ENCODE assay signal across 29 mouse cellular contexts in genomic region chr1:152075725-152076124, GRCm38 (mm10). TPM values are rescaled to one million over a fixed set of nuclear protein-coding genes. Genes with fewer than 3 reads are reported as not detected.
DNase-seq lines count a peak whose midpoint lies in the region; ATAC-seq and TF ChIP-seq lines count a peak whose summit lies in the region.
"Had no signal": no experiment of that assay in that cellular context is flagged by ENCODE, and none has a peak within 500 bp of the region (broad histone marks: within the 10 kb centered on the region; RNA-seq: fewer than 3 reads in every experiment).

No protein-coding gene starts in this region.

- peaks cover 14% of the 10 kb centered on the region for H3K4me1 ChIP-seq in forebrain, embryonic 15.5 days
- H3K4me1 ChIP-seq in forebrain, postnatal 0 days (ENCODE audit: insufficient read depth), result no peaks in the 10 kb centered on the region
- peaks cover 7% of the 10 kb centered on the region for H3K4me1 ChIP-seq in midbrain, embryonic 11.5 days (ENCODE audit: control insufficient read depth, insufficient read depth, low read length)
- no peaks in the 10 kb centered on the region for H3K4me1 ChIP-seq in midbrain, postnatal 0 days (ENCODE audit: insufficient read depth, low read length)
- H3K4me1 ChIP-seq in hindbrain, embryonic 13.5 days (replicated peaks), result peaks cover 67% of the 10 kb centered on the region
- peaks cover 24% of the 10 kb centered on the region for H3K4me1 ChIP-seq in midbrain, embryonic 15.5 days
- H3K4me1 ChIP-seq: limb, embryonic 10.5 days; limb, embryonic 15.5 days; liver, embryonic 13.5 days had no signal

- no peak overlapping the region for H3K4me2 ChIP-seq in forebrain, embryonic 15.5 days (replicated peaks)
- no peak overlapping the region for H3K4me2 ChIP-seq in forebrain, postnatal 0 days (ENCODE audit: low read depth)
- no peak overlapping the region for H3K4me2 ChIP-seq in midbrain, embryonic 11.5 days
- no peak overlapping the region for H3K4me2 ChIP-seq in midbrain, postnatal 0 days (ENCODE audit: low read depth, low read length, poor library complexity, severe bottlenecking)
- H3K4me2 ChIP-seq in hindbrain, embryonic 13.5 days, result no peak overlapping the region
- no peak overlapping the region for H3K4me2 ChIP-seq in midbrain, embryonic 15.5 days
- H3K4me2 ChIP-seq: heart, embryonic 13.5 days; limb, embryonic 15.5 days; liver, embryonic 13.5 days; neural tube, embryonic 13.5 days had no signal

- no peak overlapping the region for H3K27ac ChIP-seq in forebrain, embryonic 15.5 days (replicated peaks)
- H3K27ac ChIP-seq in forebrain, postnatal 0 days (ENCODE audit: low read depth, low read length), result no peak overlapping the region
- no peak overlapping the region for H3K27ac ChIP-seq in midbrain, embryonic 11.5 days (ENCODE audit: low read depth, low read length)
- H3K27ac ChIP-seq in midbrain, postnatal 0 days (ENCODE audit: low read depth, low read length), result no peak overlapping the region
- peak overlapping the region; percentile 74 for H3K27ac ChIP-seq in hindbrain, embryonic 13.5 days
- no peak overlapping the region for H3K27ac ChIP-seq in midbrain, embryonic 15.5 days
- H3K27ac ChIP-seq: gastrocnemius, adult 2 months; heart, adult 2 months; heart, embryonic 13.5 days; limb, embryonic 10.5 days; limb, embryonic 15.5 days; liver, embryonic 13.5 days; macrophage; stomach, postnatal 0 days had no signal

- no peak overlapping the region for H3K9ac ChIP-seq in forebrain, embryonic 15.5 days (replicated peaks)
- no peak overlapping the region for H3K9ac ChIP-seq in forebrain, postnatal 0 days
- no peak overlapping the region for H3K9ac ChIP-seq in midbrain, embryonic 11.5 days (ENCODE audit: low read length)
- no peak overlapping the region for H3K9ac ChIP-seq in midbrain, postnatal 0 days (replicated peaks; ENCODE audit: low read length, poor library complexity, severe bottlenecking)
- H3K9ac ChIP-seq in hindbrain, embryonic 13.5 days, result no peak overlapping the region
- H3K9ac ChIP-seq in midbrain, embryonic 15.5 days, result no peak overlapping the region
- H3K9ac ChIP-seq: heart, embryonic 13.5 days; limb, embryonic 15.5 days; liver, embryonic 13.5 days; neural tube, embryonic 13.5 days had no signal

- ATAC-seq in forebrain, embryonic 15.5 days (replicated peaks), result peak; percentile 57
- ATAC-seq in forebrain, postnatal 0 days, result no peak
- peak; percentile 41; the same call in 1 of the 2 replicates for ATAC-seq in midbrain, embryonic 11.5 days (ENCODE audit: low FRiP score)
- ATAC-seq in midbrain, postnatal 0 days (ENCODE audit: low FRiP score), result no peak
- peak; percentile 58 for ATAC-seq in hindbrain, embryonic 13.5 days (ENCODE audit: low FRiP score)
- ATAC-seq in midbrain, embryonic 15.5 days (replicated peaks), result 0 out of 2 replicates have a peak, but pooled peaks have one; percentile 43
- ATAC-seq: intestine, postnatal 0 days had no signal

- H3K4me3 ChIP-seq in forebrain, embryonic 15.5 days, result no peak overlapping the region
- no peak overlapping the region for H3K4me3 ChIP-seq in forebrain, postnatal 0 days (ENCODE audit: low read depth, low read length)
- no peak overlapping the region for H3K4me3 ChIP-seq in midbrain, embryonic 11.5 days (ENCODE audit: low read depth, low read length)
- H3K4me3 ChIP-seq in midbrain, postnatal 0 days (ENCODE audit: low read depth, low read length), result no peak overlapping the region
- no peak overlapping the region for H3K4me3 ChIP-seq in hindbrain, embryonic 13.5 days
- no peak overlapping the region for H3K4me3 ChIP-seq in midbrain, embryonic 15.5 days
- H3K4me3 ChIP-seq: gastrocnemius, adult 2 months; heart, adult 2 months; heart, embryonic 13.5 days; limb, embryonic 10.5 days; limb, embryonic 15.5 days; liver, embryonic 13.5 days; neural tube, embryonic 13.5 days had no signal

- WGBS in forebrain, embryonic 15.5 days, result 57% methylated on average over 6 of the region's 6 CpGs
- WGBS in forebrain, postnatal 0 days, result 49% methylated on average over 6 of the region's 6 CpGs
- 84% methylated on average over 6 of the region's 6 CpGs for WGBS in midbrain, embryonic 11.5 days
- WGBS in midbrain, postnatal 0 days, result 59% methylated on average over 6 of the region's 6 CpGs
- WGBS in hindbrain, embryonic 13.5 days, result 45% methylated on average over 6 of the region's 6 CpGs
- WGBS in midbrain, embryonic 15.5 days, result 64% methylated on average over 6 of the region's 6 CpGs

- H3K9me3 ChIP-seq in forebrain, embryonic 15.5 days, result no peaks in the 10 kb centered on the region
- no peaks in the 10 kb centered on the region for H3K9me3 ChIP-seq in forebrain, postnatal 0 days (ENCODE audit: low read length)
- H3K9me3 ChIP-seq in midbrain, embryonic 11.5 days (ENCODE audit: control insufficient read depth, low read length), result no peaks in the 10 kb centered on the region
- H3K9me3 ChIP-seq in midbrain, postnatal 0 days (ENCODE audit: low read length), result no peaks in the 10 kb centered on the region
- H3K9me3 ChIP-seq in hindbrain, embryonic 13.5 days, result no peaks in the 10 kb centered on the region
- H3K9me3 ChIP-seq in midbrain, embryonic 15.5 days, result no peaks in the 10 kb centered on the region
- H3K9me3 ChIP-seq: heart, embryonic 13.5 days; limb, embryonic 10.5 days; limb, embryonic 15.5 days; liver, embryonic 13.5 days; neural tube, embryonic 13.5 days had no signal

- H3K36me3 ChIP-seq in forebrain, embryonic 15.5 days, result no peaks in the 10 kb centered on the region
- H3K36me3 ChIP-seq in forebrain, postnatal 0 days (ENCODE audit: insufficient read depth), result no peaks in the 10 kb centered on the region
- no peaks in the 10 kb centered on the region for H3K36me3 ChIP-seq in midbrain, embryonic 11.5 days (ENCODE audit: control insufficient read depth, insufficient read depth, low read length)
- no peaks in the 10 kb centered on the region for H3K36me3 ChIP-seq in midbrain, postnatal 0 days (ENCODE audit: insufficient read depth, low read length)
- H3K36me3 ChIP-seq in hindbrain, embryonic 13.5 days, result no peaks in the 10 kb centered on the region
- H3K36me3 ChIP-seq in midbrain, embryonic 15.5 days (replicated peaks), result no peaks in the 10 kb centered on the region
- H3K36me3 ChIP-seq: heart, embryonic 13.5 days; limb, embryonic 10.5 days; limb, embryonic 15.5 days; liver, embryonic 13.5 days; neural tube, embryonic 13.5 days had no signal

- no peak for DNase-seq in forebrain, postnatal 0 days
- no peak for DNase-seq in midbrain, embryonic 11.5 days (ENCODE audit: low spot score, missing footprints)
- DNase-seq in midbrain, postnatal 0 days (ENCODE audit: low spot score), result no peak
- DNase-seq in cerebellum, adult 18-20 months, result no peak
- DNase-seq in lung, postnatal 4 days, result no peak
- DNase-seq: adrenal gland, postnatal 25 days; cerebellum, adult 8-10 months; cerebellum, postnatal 25 days; gastrocnemius, adult 2 months; gastrocnemius, postnatal 36 days; heart, adult 2 months; heart, postnatal 10 days; kidney, postnatal 14 days; layer of hippocampus, adult 9-11 months; liver, embryonic 13.5 days; lung, adult 18-20 months; right cerebral cortex, postnatal 4 days; thymus, adult 18-20 months; thymus, postnatal 25 days had no signal

- TF ChIP-seq CTCF in forebrain, postnatal 0 days (IDR thresholded peaks at IDR 0.05; ENCODE audit: low read depth), result no peak
- TF ChIP-seq CTCF in midbrain, postnatal 0 days (IDR thresholded peaks at IDR 0.05), result no peak

- no peaks in the 10 kb centered on the region for H3K27me3 ChIP-seq in forebrain, embryonic 15.5 days
- no peaks in the 10 kb centered on the region for H3K27me3 ChIP-seq in forebrain, postnatal 0 days (ENCODE audit: insufficient read depth, low read length)
- H3K27me3 ChIP-seq in midbrain, embryonic 11.5 days (ENCODE audit: control insufficient read depth, insufficient read depth, low read length), result no peaks in the 10 kb centered on the region
- no peaks in the 10 kb centered on the region for H3K27me3 ChIP-seq in midbrain, postnatal 0 days (ENCODE audit: insufficient read depth, low read length)
- H3K27me3 ChIP-seq in hindbrain, embryonic 13.5 days, result no peaks in the 10 kb centered on the region
- H3K27me3 ChIP-seq in midbrain, embryonic 15.5 days (replicated peaks), result no peaks in the 10 kb centered on the region
- H3K27me3 ChIP-seq: heart, embryonic 13.5 days; limb, embryonic 15.5 days; liver, embryonic 13.5 days; neural tube, embryonic 13.5 days had no signal

RNA-seq across cellular contexts. Expression of gene 1700025G04Rik, which starts 14.2 kb away (rescaled TPM):
- polyA plus RNA-seq in forebrain, embryonic 15.5 days (2015; fragmentation: Nextera tagmentation; extraction: Ambion mirVana), result 41.2 TPM in 2 replicates
- 36.8 and 43.2 TPM in 2 replicates for total RNA-seq in forebrain, postnatal 0 days (2014; rRNA removed)
- 17.0 and 25.5 TPM in 2 replicates for polyA plus RNA-seq in forebrain, postnatal 0 days (2015; fragmentation: Nextera tagmentation; extraction: Ambion mirVana)
- 32.4 and 35.2 TPM in 2 replicates for polyA plus RNA-seq in midbrain, embryonic 11.5 days (2014; fragmentation: Nextera tagmentation; extraction: Ambion mirVana)
- 24.0 and 34.2 TPM in 2 replicates for total RNA-seq in midbrain, postnatal 0 days (2014; rRNA removed)
- polyA plus RNA-seq in midbrain, postnatal 0 days (2015; fragmentation: Nextera tagmentation; extraction: Ambion mirVana), result 20.4 and 22.6 TPM in 2 replicates
- polyA plus RNA-seq in hindbrain, embryonic 13.5 days (2015; fragmentation: Nextera tagmentation; extraction: Ambion mirVana), result 41.0 and 41.7 TPM in 2 replicates
- 34.6 and 37.8 TPM in 2 replicates for polyA plus RNA-seq in midbrain, embryonic 15.5 days (2015; fragmentation: Nextera tagmentation; extraction: Ambion mirVana)

Comparison
In these comparisons a context has a peak if more than half of its experiments do, and no peak if none do; other contexts are left out.
1. ATAC-seq: peak in forebrain, embryonic 15.5 days (single experiment), midbrain, embryonic 11.5 days (single experiment), hindbrain, embryonic 13.5 days (single experiment) and midbrain, embryonic 15.5 days (single experiment); none in forebrain, postnatal 0 days (single experiment) and midbrain, postnatal 0 days (single experiment).